Mouse (Mus musculus): Measurements from ENCODE around the gene Agtr1a. TPM values are rescaled to one million over a fixed set of nuclear protein-coding genes. Genes with fewer than 3 reads are reported as not detected.

Agtr1a gene
- 2.2 and 4.3 TPM in 2 replicates for polyA plus RNA-seq (2012; rRNA removed)

- no peak for DNase-seq (ENCODE audit: low read depth, low spot score)
- WGBS = 4% methylated on average over 33 of the region's 33 CpGs
Measured at GRCm38 (mm10) chr13:30336148-30336801, at the start of gene Agtr1a. Gene Agtr1a, plus strand, starts transcription at chr13:30336441.

- 71% methylated on average over 4 of the region's 4 CpGs for WGBS
- DNase-seq (ENCODE audit: low read depth, low spot score) = no peak
Measured at GRCm38 (mm10) chr13:30310221-30310620, 26.0 kb upstream of the Agtr1a start.

- DNase-seq (ENCODE audit: low read depth, low spot score) = no peak
- 82% methylated on average over 11 of the region's 11 CpGs for WGBS
Measured at GRCm38 (mm10) chr13:30324669-30325346, 11.4 kb upstream of the Agtr1a start.

GRCm38 (mm10) chr13:30331061-30331460 is 5.2 kb upstream of the Agtr1a start:
- WGBS = 48% methylated on average over 5 of the region's 5 CpGs
- no peak for DNase-seq (ENCODE audit: low read depth, low spot score)

GRCm38 (mm10) chr13:30331851-30332250 is 4.4 kb upstream of the Agtr1a start:
- no peak for DNase-seq (ENCODE audit: low read depth, low spot score)
- 66% methylated on average over 6 of the region's 6 CpGs for WGBS

GRCm38 (mm10) chr13:30332581-30332980 is 3.7 kb upstream of the Agtr1a start:
- no peak for DNase-seq (ENCODE audit: low read depth, low spot score)
- WGBS = 77% methylated on average over 5 of the region's 5 CpGs

GRCm38 (mm10) chr13:30334667-30335066 is 1.6 kb upstream of the Agtr1a start:
- no peak for DNase-seq (ENCODE audit: low read depth, low spot score)

GRCm38 (mm10) chr13:30336913-30337312 is 672 bp downstream of the Agtr1a start:
- WGBS = 36% methylated on average over 9 of the region's 9 CpGs
- no peak for DNase-seq (ENCODE audit: low read depth, low spot score)

More at GRCm38 (mm10) chr13:30334667-30335066, 1.6 kb upstream of the Agtr1a start:
- WGBS = 58% methylated on average over 3 of the region's 3 CpGs

GRCm38 (mm10) chr13:30337646-30338045 is 1.4 kb downstream of the Agtr1a start:
- WGBS = 61% methylated on average over 7 of the region's 7 CpGs
- DNase-seq (ENCODE audit: low read depth, low spot score) = no peak

- no peak for DNase-seq (ENCODE audit: low read depth, low spot score)
- 53% methylated on average over 5 of the region's 5 CpGs for WGBS
Measured at GRCm38 (mm10) chr13:30338576-30338975, 2.3 kb downstream of the Agtr1a start.

GRCm38 (mm10) chr13:30339927-30340326 is 3.7 kb downstream of the Agtr1a start:
- no peak for DNase-seq (ENCODE audit: low read depth, low spot score)
- 85% methylated on average over 8 of the region's 8 CpGs for WGBS

- WGBS = 77% methylated on average over 19 of the region's 19 CpGs
- DNase-seq (ENCODE audit: low read depth, low spot score) = no peak
Measured at GRCm38 (mm10) chr13:30341987-30342898, 6.0 kb downstream of the Agtr1a start.

GRCm38 (mm10) chr13:30345427-30345913 is 9.2 kb downstream of the Agtr1a start:
- WGBS = 88% methylated on average over 11 of the region's 11 CpGs
- DNase-seq (ENCODE audit: low read depth, low spot score) = no peak

GRCm38 (mm10) chr13:30346881-30347280 is 10.6 kb downstream of the Agtr1a start:
- WGBS = 41% methylated on average over 4 of the region's 4 CpGs
- no peak for DNase-seq (ENCODE audit: low read depth, low spot score)

- no peak for DNase-seq (ENCODE audit: low read depth, low spot score)
Measured at GRCm38 (mm10) chr13:30348306-30348705, 12.1 kb downstream of the Agtr1a start.

- DNase-seq (ENCODE audit: low read depth, low spot score) = no peak
- 86% methylated on average over 13 of the region's 13 CpGs for WGBS
Measured at GRCm38 (mm10) chr13:30351966-30352365, 15.7 kb downstream of the Agtr1a start.

GRCm38 (mm10) chr13:30354991-30355580 is 18.8 kb downstream of the Agtr1a start:
- WGBS = 94% methylated on average over 6 of the region's 6 CpGs
- DNase-seq (ENCODE audit: low read depth, low spot score) = no peak

GRCm38 (mm10) chr13:30355979-30356378 is 19.7 kb downstream of the Agtr1a start:
- no peak for DNase-seq (ENCODE audit: low read depth, low spot score)
- 27% methylated on average over 2 of the region's 2 CpGs for WGBS

- 69% methylated on average over 4 of the region's 4 CpGs for WGBS
- DNase-seq (ENCODE audit: low read depth, low spot score) = no peak
Measured at GRCm38 (mm10) chr13:30358456-30359168, 22.4 kb downstream of the Agtr1a start.
